Mouse (Mus musculus): ENCODE data around the gene Rftn2.

GRCm38 (mm10) chr1:55227376-55227775 is 794 bp upstream of the Rftn2 start:
- TF ChIP-seq CTCF (IDR thresholded peaks at IDR 0.05): no peak
- TF ChIP-seq EP300 (IDR thresholded peaks at IDR 0.05): no peak

Data from lung, postnatal 0 days (tissue).